Mouse (Mus musculus): ENCODE results near the gene Ccdc171.

The Ccdc171 gene

DNA sequence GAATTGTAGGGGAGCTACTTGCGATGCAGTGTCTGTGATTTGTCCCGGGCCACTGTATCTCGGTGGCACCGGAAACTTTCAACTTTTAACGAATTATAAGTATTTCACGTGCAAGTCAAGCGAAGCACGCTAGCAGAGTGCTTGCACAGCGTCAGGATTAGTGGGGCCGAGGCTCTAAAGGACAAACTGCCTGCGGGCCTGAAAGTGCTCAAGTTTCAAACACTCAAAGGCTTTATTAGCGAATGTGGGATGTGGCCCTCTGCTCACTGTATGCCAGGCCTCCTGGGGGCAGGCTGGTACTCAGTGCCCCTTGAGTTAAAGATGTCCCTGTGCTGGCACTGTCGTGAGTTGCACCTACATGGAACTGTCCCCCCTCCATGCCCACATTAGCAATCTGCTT is 266.5 kb downstream of the Ccdc171 start:
- DNase-seq (ENCODE audit: extremely low read depth, low read depth), result no peak

GRCm38 (mm10) chr4:83794315-83794922 is 269.1 kb downstream of the Ccdc171 start:
- DNase-seq (ENCODE audit: extremely low read depth, low read depth), result peak; percentile 41

- no peak for DNase-seq (ENCODE audit: extremely low read depth, low read depth)
These were observed 269.6 kb downstream of the Ccdc171 start for GRCm38 (mm10) chr4:83794930-83795459.

DNA sequence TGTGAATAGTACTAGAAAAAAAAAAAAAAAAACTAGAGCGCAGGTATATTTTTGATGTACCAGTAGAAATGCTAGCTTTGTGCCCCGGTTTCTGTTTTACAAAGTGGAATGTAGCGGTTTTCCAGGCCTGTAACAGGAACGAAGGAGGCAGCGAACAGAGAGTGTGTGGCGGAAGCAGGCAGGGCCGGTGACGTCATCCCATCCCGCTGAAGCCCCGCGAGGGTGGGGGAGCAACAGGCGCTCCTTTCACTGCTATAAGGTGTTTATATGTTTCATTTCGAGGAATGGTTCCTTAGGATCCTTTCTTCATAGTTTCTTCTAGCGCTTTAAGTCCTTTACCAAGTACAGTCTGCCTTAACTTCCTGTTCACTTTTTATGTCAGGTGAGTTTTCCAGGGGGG is 272.6 kb downstream of the Ccdc171 start:
- no peak for DNase-seq (ENCODE audit: extremely low read depth, low read depth)

DNA sequence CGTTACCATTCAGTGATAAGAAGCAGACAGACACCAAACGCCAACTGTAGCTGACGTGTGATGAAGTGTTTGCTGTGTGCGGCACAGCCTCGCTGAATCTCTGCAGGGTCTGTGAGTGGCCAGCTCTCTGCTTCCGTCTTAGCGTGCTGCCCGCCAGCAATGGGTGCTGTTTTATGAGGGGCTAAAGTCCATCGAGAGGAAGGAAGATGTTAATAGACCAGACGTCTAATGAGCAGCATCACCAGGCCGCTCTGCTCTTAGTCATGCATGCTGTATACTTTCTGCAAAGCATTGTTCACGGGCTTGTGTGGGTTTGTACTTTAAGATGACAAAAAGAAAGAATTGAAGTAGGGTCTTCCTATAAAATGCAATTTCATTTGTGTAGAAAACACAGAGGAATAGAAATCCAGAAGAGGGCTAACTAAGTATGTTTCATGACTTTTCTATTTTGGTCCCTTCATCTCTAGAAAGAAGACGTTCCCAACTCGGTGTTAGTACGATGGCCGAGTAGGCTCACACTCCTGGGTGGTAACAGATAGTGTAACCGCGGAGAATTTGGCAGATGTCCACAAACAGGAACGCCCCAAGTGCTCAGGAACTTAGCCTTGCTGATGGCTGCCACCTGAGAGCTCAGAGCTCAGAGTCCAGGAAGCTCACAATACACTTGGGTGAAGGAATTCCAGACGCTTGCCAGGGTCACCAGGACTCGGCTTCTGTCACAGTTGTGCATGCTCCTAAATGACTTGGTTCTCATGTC is 273.5 kb downstream of the Ccdc171 start:
- DNase-seq (ENCODE audit: extremely low read depth, low read depth), result peak; percentile 89

GRCm38 (mm10) chr4:83800402-83800801 is 275.1 kb downstream of the Ccdc171 start:
- peak; percentile 68 for DNase-seq (ENCODE audit: extremely low read depth, low read depth)

DNA sequence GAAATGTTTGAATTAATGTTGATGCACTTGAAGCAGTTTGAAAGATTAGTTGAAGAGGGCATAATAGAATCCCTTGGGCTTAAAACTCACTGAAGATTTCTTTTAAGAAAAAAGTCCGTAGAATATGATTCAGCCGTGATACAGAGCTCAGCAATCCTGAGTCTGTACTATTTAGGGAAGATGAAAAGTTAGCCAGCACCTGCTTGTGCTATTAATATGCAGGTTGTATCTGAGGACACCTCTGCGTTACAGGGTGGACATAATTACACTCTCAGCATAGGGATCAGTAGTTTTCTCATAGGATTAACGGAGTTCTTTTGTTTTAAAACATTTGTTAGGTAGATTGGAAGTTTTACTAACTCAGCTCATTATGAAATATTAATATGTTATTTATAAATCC is 291.6 kb downstream of the Ccdc171 start:
- DNase-seq (ENCODE audit: extremely low read depth, low read depth), result no peak

GRCm38 (mm10) chr4:83829718-83830459 is 304.5 kb downstream of the Ccdc171 start:
- no peak for DNase-seq (ENCODE audit: extremely low read depth, low read depth)

DNA sequence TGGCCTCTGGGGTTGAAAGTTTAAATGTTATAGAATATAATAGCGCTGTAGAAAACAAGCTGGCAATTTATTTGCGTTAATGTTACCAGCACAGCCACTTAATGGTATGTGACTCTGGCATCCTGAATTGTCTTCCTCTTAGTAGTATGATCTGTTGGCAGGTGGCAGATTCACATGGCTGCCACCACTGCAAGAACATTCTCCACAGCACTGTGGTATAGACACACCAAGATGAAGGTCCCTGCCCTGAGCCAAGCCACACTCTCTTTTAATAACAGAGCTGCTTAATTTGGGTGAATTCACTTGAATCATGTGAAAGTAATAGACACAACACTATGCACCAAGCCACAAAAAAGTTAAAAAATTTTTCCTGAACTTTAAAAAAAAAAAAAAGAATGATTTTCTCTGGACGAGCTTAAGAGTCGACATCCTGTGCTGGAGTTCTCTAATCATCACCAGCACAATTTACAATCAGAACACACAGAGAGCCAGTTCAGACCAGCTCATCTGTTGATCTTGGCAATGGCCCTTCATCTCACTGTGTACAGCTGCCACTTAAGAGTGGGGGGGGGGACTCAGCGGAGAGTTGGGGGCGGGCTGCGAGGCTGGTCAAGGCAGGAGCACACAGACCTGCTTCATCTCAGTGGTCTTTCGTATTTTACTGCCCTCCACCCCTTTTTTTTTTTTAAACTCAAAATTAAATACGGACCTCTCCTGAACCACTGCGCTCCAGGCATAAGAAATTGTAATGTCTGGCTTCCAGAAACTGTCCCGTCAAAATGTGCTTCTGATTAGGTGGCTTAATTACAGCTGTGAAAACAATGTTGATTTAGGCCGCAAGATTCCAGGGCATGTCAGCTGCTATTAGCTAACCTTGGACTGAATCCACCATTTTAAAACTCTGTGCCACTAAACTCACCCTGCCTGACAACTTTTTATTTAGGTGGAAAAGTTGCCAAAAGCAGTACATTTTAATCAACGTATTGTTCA is 305.8 kb downstream of the Ccdc171 start:
- DNase-seq (ENCODE audit: extremely low read depth, low read depth), result no peak

DNA sequence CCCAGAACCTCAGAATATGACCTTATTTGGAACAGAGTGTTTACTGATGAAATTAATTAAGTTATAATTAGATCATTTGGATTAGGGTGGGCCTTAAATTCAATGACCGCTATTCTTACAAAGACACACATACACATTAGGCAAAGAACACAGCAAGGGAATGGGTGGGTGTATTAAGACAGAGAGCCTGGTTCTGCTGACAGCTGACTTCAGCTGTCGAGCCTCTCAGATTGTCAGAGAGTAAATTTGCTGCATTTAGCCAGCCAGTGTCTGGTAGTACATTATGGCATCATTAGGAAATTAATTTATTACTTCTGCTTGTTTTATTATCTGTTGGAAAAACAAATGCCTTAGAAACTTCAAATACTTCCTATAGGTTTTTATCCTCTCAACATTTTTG is 313.7 kb downstream of the Ccdc171 start:
- DNase-seq (ENCODE audit: extremely low read depth, low read depth), result no peak

GRCm38 (mm10) chr4:83846304-83846703 is 321.0 kb downstream of the Ccdc171 start:
- DNase-seq (ENCODE audit: extremely low read depth, low read depth), result no peak

GRCm38 (mm10) chr4:83853885-83854284 is 328.5 kb downstream of the Ccdc171 start:
- no peak for DNase-seq (ENCODE audit: extremely low read depth, low read depth)

- DNase-seq (ENCODE audit: extremely low read depth, low read depth), result no peak
These were observed 336.4 kb downstream of the Ccdc171 start for GRCm38 (mm10) chr4:83861706-83862105.

- no peak for DNase-seq (ENCODE audit: extremely low read depth, low read depth)
These were observed 336.9 kb downstream of the Ccdc171 start for GRCm38 (mm10) chr4:83862295-83862694.

DNA sequence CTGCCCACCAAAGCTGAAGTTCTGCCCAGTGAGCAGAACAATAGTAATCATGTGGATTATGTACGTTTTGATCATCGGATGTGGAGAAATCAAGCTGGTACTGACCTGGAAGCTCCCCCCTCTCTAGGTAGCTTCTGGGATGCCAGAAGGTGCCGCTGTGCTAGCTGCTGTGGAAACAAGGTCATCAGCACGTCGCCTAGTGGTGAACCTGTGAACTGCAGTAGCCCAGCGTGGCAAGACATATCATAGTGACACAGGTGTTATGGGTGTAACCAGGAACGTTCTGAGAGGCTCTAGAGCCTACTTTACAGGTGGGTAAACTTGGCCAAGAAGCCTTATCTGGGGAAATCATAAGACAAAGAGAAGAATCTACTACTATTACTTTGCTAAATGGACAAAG is 351.3 kb downstream of the Ccdc171 start:
- DNase-seq (ENCODE audit: extremely low read depth, low read depth), result no peak

DNA sequence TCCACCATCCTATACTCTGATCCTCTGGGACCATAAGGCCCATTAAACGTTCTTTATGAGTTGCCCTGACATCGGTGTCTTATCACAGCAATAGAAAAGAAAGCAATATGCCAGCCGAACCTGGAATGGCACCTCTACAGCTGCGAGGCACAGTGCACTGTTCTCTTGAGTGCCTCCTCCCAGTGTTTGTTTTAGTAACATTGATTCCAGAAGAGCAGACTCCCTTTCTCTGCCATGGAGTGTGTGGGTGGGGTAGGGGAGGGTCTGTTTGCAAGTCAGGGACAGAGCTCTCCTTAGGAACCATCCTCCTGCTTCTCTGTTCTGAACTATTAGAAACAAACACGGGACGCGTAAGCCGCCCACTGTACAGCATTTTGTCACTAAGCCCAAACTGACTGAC is 352.9 kb downstream of the Ccdc171 start:
- no peak for DNase-seq (ENCODE audit: extremely low read depth, low read depth)

DNA sequence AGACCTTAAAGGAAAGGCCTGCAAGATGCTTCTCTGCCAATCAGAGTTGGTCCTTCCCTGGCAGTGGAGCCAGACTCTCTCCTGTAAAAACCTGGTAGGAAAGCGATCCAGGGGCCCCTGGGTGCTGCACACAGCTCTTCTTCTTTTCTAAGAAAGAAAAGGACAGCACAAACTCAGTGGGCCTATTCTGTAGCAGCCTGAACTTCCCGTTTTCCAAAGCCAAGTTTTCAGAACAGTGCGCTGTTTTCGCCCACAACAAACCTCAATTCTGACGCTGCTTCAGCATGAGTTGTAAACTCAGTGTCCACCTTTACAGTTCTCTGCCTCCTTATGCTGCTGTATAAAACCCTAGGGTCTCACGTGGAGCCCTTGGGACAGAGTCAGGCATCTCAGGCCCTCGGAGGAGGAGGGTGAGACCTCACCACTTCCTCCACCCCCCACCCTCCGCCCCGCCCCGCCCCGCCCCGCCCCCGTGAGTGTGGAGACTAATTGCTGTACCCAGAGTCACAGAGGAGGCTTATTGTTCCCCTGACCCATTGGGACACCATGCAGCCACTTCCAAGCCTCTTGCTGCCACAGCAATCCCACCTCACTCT is 363.2 kb downstream of the Ccdc171 start:
- peak; percentile 22 for DNase-seq (ENCODE audit: extremely low read depth, low read depth)

- no peak for DNase-seq (ENCODE audit: extremely low read depth, low read depth)
These were observed 376.8 kb downstream of the Ccdc171 start for GRCm38 (mm10) chr4:83902081-83902645.
